Mouse (Mus musculus) layer of hippocampus, adult 18-20 months (tissue): ENCODE data around the gene Amer2. TPM values are rescaled to one million over a fixed set of nuclear protein-coding genes. Genes with fewer than 3 reads are reported as not detected.

ENCODE experiments used
- total RNA-seq, 2 experiments: library from RNA; stranded (reverse); gene quantifications; 2 replicates each; pipeline ENCODE4 v1.2.3; 2021

Gene Amer2
- total RNA-seq, 2 experiments from 2014 or later, result 51.1 to 51.8 TPM

Other genes starting within 250 kb of the Amer2 start
- 10 to 100 TPM; 42.5 to 44.8 TPM for gene Atp8a2, start 176.1 kb upstream of the Amer2 start, total RNA-seq
- gene Nupl1, start 121.8 kb upstream of the Amer2 start, total RNA-seq, result under 1 TPM in 1 of 2 experiments, not detected in 1; 0.10 TPM
- 10 to 100 TPM; 64.0 to 65.9 TPM for gene Gm49336, start 121.8 kb upstream of the Amer2 start, total RNA-seq
- 100 to 1,000 TPM; 109 to 112 TPM for gene Mtmr6, start 108.0 kb upstream of the Amer2 start, total RNA-seq